Mouse (Mus musculus) adrenal gland, adult 10 weeks (tissue): ENCODE measurements around the gene E2f4. TPM values are rescaled to one million over a fixed set of nuclear protein-coding genes. Genes with fewer than 3 reads are reported as not detected.

Experiments
- polyA plus RNA-seq: library from polyadenylated mRNA; stranded (reverse); fragments of 350-450 nt; fragmentation: Illumina TruSeq; extraction: RNeasy Lipid Tissue Mini Kit (QIAGEN cat#74804); gene quantifications from one replicate; pipeline ENCODE4 v1.2.3, GENCODE M21; 2014; ENCODE audit warnings: low read depth, low replicate concordance

Gene E2f4
- polyA plus RNA-seq = 5.1 TPM

DNA sequence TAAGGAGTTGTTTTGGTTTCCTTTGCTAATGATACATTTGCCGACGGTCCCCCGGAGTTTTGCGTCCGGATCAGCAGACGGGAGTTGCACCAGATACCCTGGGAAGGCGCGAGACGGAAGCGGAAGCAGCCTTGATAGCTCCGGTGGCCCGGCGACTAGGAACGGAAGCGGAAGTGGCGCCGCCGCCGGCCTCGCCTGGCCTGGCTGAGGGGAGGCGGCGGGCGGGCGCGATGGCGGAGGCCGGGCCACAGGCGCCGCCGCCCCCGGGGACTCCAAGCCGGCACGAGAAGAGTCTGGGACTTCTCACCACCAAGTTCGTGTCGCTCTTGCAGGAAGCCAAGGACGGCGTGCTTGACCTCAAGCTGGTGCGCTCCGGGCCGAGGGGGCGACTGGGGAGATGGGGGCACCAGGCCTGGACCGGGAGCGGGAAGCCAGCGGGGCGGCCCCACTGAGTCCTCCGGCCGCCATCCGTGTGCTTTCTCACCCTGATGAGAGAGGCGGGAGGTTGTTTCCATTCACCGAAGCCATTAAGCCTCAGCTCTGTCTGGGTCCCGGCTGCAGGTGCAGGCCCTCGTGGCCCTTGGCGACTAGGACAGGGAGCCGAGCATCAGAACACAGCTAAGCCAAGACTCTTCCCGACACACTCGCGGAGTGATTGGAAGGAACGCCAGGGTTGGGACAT lies at the start of gene E2f4:
E2f4 (plus strand) TSS at position 153 of the 682 bp plus-strand sequence.

DNA sequence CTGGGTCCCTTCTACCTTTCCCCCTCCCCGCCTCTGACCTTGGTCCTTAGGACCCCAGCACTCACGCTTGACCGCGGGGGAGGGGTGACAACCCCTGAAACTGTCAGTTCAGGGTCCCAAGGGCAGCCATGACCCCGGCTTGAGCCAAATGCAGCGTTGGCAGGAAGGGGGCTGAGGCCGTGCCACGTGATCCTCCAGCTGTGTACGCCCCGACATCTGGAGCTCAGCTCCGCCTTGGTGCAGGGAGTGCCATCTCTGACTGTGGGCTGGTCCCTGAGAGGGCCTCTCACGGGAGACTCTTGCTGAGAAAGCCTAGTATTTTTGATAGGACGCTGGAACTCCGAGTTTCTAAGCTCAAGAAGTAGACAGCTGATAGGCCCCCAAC lies 42.5 kb upstream of the E2f4 start, which contains the start of gene B3gnt9:
B3gnt9 (minus strand) TSS at position 188 of the 385 bp plus-strand sequence.

DNA sequence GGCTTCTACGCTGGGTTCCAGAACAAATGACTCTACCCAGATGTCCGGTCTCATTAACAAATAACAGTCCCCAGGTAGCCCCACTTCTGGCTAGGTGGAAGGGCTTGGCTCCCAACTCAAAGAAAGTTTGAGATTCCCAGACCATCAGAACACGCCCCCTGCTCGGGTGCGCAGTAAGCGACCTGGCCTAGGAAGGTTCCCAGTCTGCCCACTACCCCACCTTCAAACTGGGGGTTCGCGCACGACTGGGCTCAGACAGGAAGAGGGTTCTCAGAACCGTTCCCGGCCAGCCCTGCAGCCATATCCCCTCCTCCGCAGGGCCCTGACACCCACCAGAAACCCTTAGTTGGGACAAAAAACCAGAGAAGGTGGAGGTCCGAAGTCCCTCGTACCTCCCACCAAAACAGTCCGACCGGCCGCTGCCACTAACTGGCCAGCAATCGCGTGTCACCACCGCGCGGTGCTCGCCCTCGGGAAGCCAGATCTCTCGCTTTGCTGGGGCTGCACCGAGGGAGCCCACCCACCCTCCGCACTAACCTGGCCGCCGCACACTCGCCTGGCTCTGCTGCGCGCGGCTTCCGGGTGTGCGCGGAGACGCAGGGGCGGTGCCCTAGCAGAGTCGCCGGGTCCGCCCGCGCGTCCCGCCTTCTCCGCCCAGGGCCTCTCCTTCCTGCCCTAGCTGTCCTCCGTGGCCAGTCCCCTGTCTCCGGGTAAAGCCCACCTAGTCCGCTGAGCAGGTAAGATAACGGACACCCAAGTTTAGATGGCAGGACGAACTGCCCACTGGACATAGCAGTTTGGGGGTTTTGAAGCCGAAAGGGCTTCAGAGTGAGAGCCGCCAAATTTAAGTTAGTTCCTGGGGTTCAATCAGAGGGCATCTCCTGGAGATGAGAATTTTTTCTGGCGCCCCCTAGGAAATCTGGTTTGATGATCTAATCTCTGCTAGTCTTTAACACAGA lies 33.2 kb upstream of the E2f4 start, which contains the start of the genes Tradd and Fbxl8:
Tradd (minus strand) TSS at position 586 of the 959 bp plus-strand sequence.
Fbxl8 (plus strand) TSS at position 625 of the 959 bp plus-strand sequence.

DNA sequence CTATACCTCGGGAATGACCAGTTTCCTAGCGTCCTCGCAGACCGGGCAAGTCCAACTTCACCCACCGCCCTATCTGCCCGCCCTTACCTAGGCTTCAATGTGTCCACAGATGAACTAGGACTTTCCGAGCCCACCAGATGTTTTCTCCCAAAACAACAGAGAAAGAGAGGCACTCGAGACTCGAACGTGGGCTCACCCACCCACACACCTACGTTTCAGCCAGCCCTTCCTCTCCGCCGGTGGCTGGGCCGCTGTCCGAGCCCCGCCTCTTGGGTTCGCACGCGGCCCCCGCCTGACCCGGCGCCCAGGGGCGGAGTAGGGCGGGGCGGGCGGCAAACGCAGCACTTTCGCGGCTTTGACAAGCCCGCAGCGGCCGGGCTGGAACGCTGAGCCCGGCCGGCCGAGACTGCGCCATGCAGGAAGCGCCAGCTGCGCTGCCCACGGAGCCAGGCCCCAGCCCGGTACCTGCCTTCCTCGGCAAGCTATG lies 28.0 kb upstream of the E2f4 start, which contains the start of gene Hsf4:
Hsf4 (plus strand) TSS at position 341 of the 487 bp plus-strand sequence.

DNA sequence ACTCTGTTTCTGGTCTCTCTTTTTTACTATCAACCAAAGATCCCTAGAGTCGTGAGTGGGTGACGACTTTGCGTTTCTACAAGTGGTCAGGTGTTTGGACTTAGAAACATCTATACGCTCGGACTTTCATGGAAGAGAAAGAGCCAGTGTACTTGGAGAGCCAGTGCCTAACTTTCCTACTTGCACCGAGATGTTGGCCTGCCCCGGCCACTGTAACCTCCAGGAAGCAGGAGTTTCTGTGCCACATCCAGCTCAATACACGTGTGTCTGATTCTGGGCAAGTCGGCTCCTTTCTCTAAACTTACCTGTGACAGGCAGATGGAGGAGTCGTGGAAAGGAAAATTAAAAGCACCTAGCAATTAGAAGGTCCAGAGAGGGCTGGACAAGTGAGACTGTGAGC lies 21.6 kb upstream of the E2f4 start, which contains the start of gene Nol3:
Nol3 (plus strand) TSS at position 301 of the 400 bp plus-strand sequence.

DNA sequence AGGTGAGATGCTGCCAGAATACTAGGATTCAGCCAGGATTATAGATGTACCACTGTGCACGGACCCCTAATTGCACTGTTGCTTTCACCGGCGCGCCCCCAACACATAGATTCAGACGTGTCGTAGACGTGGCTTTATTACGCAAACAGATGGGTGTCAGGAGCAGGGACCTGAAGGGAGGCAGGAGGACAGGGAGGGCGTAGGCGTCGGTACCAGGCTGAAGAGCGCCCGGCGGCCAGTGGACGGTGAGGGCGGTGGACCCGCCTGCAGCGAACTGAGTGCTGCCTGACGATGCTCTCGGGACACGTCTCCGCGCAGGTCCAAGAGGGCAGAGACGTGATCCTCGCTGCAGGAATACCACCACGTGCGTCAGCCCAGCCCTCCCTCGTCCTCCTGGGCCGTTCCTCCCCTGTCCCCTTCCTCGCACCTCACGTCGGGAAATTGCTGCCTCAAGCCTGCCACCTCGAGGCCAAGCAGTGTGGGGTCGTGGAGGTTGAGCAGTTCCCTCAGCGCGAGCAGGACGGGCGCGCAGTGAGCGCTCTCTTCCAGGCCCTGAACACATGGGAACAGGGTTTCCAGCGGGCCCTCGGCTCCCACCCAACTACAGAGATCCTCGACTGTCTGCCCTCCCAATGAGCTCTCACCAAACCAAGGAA lies 7.5 kb upstream of the E2f4 start, which contains the start of gene 4931428F04Rik:
4931428F04Rik (minus strand) TSS at position 60 of the 656 bp plus-strand sequence.

DNA sequence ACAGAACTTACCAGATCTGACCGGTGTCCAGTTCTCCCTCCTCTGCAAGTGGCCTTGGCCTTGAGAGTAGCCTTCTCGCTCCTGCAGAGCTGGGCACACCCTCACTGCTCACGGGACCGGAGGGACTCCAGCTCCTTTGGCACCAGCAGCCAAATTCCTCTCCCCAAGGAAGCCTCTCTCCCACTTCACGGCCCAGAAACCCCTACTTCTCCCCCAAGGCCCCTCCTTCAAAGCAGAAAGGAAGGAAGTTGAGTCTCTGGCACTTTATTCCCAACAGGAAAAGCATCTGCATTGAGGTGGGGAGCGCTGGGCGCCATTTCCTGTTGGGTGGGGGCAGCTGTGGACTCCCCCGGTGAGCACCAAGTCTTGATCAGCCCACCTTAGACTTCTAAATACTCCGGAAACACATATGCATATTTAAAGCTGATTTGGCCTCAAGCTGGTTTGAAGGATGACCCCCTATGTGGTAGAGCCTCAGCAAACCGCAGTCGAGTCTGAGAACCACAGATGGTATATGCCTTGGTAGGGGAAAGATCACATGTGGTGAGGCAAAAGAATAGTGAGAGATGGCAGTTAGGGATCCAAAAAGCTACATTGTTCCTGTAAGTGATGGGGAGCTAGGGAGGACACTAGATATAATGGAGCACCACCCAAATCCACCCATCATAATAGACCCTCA lies 1.4 kb upstream of the E2f4 start, which contains the start of gene Exoc3l:
Exoc3l (minus strand) TSS at position 207 of the 679 bp plus-strand sequence.

DNA sequence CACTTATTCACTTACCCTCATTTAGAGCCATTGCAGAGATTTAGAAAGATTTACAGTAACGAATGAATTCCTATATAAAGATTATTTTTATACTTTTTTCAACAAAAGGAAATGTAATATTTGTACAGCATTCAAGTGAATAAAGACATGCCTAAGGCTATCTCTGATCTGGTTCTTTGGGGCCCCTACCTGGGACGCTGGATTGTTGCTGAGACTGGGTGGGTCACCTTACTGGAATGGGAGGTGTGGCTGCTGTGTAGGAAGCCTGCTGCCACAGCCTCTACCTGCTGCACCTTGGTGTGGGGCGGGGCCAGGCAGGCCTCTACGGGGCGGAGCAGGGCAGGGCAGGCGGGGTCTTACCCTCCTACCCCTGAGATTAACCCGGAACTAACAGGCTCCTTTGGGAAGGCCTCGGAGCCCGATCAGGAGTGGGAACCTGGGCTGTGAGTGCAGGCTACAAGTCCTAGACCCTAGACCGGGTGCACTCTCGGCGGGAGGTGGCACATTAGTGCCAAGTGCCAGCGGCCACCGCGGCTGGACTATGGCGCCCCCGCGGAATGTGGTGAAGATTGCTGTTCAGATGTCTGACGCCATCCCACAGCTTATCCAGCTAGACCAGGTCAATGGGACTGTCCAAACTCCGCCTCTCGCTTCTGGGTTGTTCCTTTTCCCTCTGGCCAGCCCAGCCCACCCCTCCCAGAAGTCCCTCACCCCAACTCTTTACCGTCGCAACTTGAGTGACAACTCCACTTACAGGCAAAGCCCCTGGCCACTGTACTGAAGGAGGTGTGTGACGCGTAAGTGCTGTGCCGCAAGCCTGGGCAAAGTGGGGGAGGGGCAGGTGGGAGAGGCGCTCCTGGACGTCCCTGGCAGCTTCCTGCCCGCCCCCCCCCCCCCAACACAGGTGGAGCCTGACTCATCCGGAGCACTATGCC lies 8.0 kb downstream of the E2f4 start, which contains the start of gene Elmo3:
Elmo3 (plus strand) TSS at position 391 of the 935 bp plus-strand sequence.

DNA sequence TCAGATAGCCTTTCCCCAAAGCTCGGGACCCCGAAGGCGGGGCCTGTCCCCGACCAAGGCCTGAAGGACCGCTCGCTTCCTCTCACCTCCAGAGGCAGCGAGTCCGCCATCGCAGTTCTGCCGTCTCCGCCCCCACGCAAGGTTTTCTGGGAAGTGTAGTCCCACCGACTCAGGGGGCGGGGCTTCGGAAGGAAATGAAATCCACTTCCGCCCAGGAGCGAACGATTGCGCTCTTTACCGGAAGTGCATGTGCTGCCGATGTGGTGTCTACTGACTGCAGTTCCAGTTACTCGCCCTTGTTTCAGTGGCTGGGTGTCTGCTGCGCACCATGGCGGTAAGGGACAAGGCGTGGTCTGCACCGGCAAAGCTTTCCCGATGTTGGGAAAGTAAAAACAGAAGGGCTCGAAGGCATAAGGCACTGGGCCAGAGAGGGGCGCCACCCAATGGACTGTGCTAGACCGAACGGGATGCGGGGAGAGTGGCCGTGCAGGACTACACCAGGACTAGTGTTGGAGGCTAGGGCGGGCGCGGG lies 28.7 kb downstream of the E2f4 start, which contains the start of the genes Lrrc29 and Tmem208:
Lrrc29 (minus strand) TSS at position 138 of the 532 bp plus-strand sequence.
Tmem208 (plus strand) TSS at position 214 of the 532 bp plus-strand sequence.

DNA sequence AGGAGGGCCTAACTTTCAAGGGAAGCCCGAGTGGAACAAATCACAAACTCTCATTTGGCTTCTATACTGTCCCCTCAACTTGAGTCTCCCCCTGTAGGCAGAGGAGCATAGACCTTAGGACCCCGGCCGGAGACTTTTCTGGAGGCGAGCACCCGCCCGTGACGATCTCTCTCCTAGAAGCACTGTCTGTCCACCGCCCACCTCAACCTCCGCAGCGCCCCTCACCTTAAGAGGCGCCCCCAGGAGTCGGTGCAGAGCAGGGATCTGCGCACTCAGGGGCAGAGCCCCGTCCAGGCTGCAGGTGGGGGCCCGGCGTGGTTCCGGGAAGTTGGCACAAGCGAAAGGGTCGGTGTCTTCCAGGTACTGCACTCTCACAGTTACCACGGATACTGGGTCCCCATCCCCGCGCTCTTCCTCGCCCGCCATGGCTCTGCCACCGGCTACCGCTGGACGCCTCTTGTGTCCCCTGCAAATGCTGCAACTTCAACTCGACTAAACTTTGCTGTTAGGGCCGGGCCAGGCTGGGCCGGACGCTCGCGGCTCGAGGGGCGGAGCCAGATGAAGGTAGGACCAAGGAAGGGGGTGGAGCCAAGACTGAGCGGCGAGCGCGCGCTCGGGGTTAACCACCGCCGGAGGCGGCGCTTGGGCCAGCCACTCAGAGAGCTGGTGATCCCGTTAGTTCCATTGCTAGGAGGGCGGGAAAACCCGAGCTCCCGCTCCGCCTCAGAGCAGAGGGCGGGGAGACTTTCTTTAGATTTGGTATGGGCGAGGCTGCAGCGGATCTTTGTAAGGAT lies 50.2 kb downstream of the E2f4 start, which contains the start of gene Fhod1:
Fhod1 (minus strand) TSS at position 526 of the 794 bp plus-strand sequence.

DNA sequence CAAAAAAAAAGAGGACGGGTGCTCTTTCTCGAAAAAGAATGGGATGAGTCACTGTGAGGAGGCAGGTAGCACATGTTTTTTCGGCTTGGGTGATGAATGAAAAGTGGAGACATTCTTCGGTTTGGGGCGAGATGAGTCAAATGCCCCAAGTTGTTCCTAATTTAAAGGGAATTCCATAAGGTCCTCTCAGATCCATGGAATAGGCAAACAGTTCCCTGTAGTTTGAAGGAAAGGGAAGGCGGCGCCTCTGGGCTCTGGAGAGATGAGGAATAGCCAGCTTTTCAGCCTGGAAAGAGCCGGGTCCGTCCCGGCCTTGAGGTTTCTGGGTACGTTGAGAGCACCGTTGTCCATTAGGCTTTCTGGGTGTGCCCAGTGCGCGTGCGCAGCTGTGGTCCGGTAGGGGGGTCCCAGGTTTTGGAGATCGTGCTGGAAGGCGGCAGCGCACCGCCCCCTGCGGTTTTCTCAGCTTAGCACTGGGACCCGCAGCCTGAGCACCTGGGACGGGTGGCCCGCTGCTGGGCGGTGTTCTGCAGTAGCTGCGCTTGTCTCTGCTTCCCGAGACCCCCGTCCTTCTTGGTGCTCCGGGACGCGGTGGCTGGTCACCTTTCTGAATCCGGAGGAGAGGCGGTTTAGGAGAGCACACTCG lies 51.1 kb downstream of the E2f4 start, which contains the start of gene Slc9a5:
Slc9a5 (plus strand) TSS at position 394 of the 646 bp plus-strand sequence.

Other genes starting within 250 kb of the E2f4 start
- not detected for gene Ces3a, start 249.1 kb upstream of the E2f4 start, polyA plus RNA-seq
- gene Ces3b, start 213.9 kb upstream of the E2f4 start, polyA plus RNA-seq = not detected
- not detected for gene Ces4a, start 165.9 kb upstream of the E2f4 start, polyA plus RNA-seq
- gene Cbfb, start 127.0 kb upstream of the E2f4 start, polyA plus RNA-seq = 305 TPM
- 70.0 TPM for gene D230025D16Rik, start 72.5 kb upstream of the E2f4 start, polyA plus RNA-seq
- gene B3gnt9, start 42.5 kb upstream of the E2f4 start, polyA plus RNA-seq = 1.6 TPM
- gene Tradd, start 33.1 kb upstream of the E2f4 start, polyA plus RNA-seq = 1.2 TPM
- not detected for gene Fbxl8, start 33.0 kb upstream of the E2f4 start, polyA plus RNA-seq
- not detected for gene Hsf4, start 27.9 kb upstream of the E2f4 start, polyA plus RNA-seq
- gene Nol3, start 21.5 kb upstream of the E2f4 start, polyA plus RNA-seq = 1.4 TPM
- 0.70 TPM for gene 4931428F04Rik, start 7.8 kb upstream of the E2f4 start, polyA plus RNA-seq
- gene Exoc3l, start 1.6 kb upstream of the E2f4 start, polyA plus RNA-seq = not detected
- gene Elmo3, start 7.9 kb downstream of the E2f4 start, polyA plus RNA-seq = 1.0 TPM
- not detected for gene Lrrc29, start 28.6 kb downstream of the E2f4 start, polyA plus RNA-seq
- 5.9 TPM for gene Tmem208, start 28.7 kb downstream of the E2f4 start, polyA plus RNA-seq
- 0.64 TPM for gene Fhod1, start 50.3 kb downstream of the E2f4 start, polyA plus RNA-seq
- gene Slc9a5, start 51.2 kb downstream of the E2f4 start, polyA plus RNA-seq = not detected
- not detected for gene Plekhg4, start 75.6 kb downstream of the E2f4 start, polyA plus RNA-seq
- not detected for gene Kctd19, start 115.8 kb downstream of the E2f4 start, polyA plus RNA-seq
- 1.2 TPM for gene Lrrc36, start 115.9 kb downstream of the E2f4 start, polyA plus RNA-seq
- not detected for gene Tppp3, start 173.9 kb downstream of the E2f4 start, polyA plus RNA-seq
- gene Zdhhc1, start 199.2 kb downstream of the E2f4 start, polyA plus RNA-seq = 1.7 TPM
- gene Hsd11b2, start 221.1 kb downstream of the E2f4 start, polyA plus RNA-seq = not detected